Mouse (Mus musculus) liver, embryonic 11.5 days (tissue): ENCODE measurements at regions not wholly inside any gene's neighbourhood (a gene's known extent, or its start where the extent isn't known, plus 50 kb on each side); places are given as distances from the start of the nearest gene placed in this dataset.

Experiments
- ATAC-seq: fragments of 200-750 bp; cut with Nextera tagmentation; replicated peaks from 2 replicates; pipeline ENCODE4 v1.8.0; 2017; ENCODE audit warnings: moderate number of reproducible peaks, mild to moderate bottlenecking, moderate TSS enrichment, moderate library complexity; ENCODE audit not compliant: low FRiP score
- DNase-seq: peaks from one replicate; pipeline ENCODE4 v3.0.0-alpha.2; 2017; ENCODE audit warnings: low spot score
- H3K27ac ChIP-seq: fragments of 300-500 bp; sonication (generic); 2 replicates; pipeline ENCODE4 v1.5.1; 2014; ENCODE audit warnings: mild to moderate bottlenecking, low read depth, low read length, control low read depth
- H3K27me3 ChIP-seq: fragments of 300-500 bp; sonication (generic); replicated peaks from 2 replicates; pipeline ENCODE4 v1.6.1; 2014; ENCODE audit warnings: low read length, mixed read lengths; ENCODE audit not compliant: control insufficient read depth, insufficient read depth
- H3K36me3 ChIP-seq: fragments of 300-500 bp; sonication (generic); 2 replicates; pipeline ENCODE4 v1.6.1; 2014; ENCODE audit warnings: mild to moderate bottlenecking, low read length, moderate library complexity, mixed read lengths; ENCODE audit not compliant: control insufficient read depth, insufficient read depth
- H3K4me1 ChIP-seq: fragments of 300-500 bp; sonication (generic); replicated peaks from 2 replicates; pipeline ENCODE4 v1.6.1; 2014; ENCODE audit warnings: low read length, mixed read lengths; ENCODE audit not compliant: control insufficient read depth, insufficient read depth
- H3K4me2 ChIP-seq: fragments of 300-500 bp; sonication (generic); 2 replicates; pipeline ENCODE4 v1.6.1; 2014; ENCODE audit warnings: mild to moderate bottlenecking, control low read depth, moderate library complexity
- H3K4me3 ChIP-seq: fragments of 300-500 bp; sonication (generic); 2 replicates; pipeline ENCODE4 v1.5.1; 2014; ENCODE audit warnings: low read depth, low read length, control low read depth
- H3K9ac ChIP-seq: fragments of 300-500 bp; sonication (generic); 2 replicates; pipeline ENCODE4 v1.6.1; 2014; ENCODE audit warnings: low read depth, low read length, control low read depth
- H3K9me3 ChIP-seq: fragments of 300-500 bp; sonication (generic); 2 replicates; pipeline ENCODE4 v1.6.1; 2016; ENCODE audit warnings: low read length, inconsistent platforms, mixed read lengths; ENCODE audit not compliant: control insufficient read depth
- WGBS: fragments of 180-500 bp; shearing (Covaris S2); extraction: QIAGEN DNeasy Blood & Tissue Kit; methylation state at CpG from one replicate; pipeline ENCODE4 v1.1.7; 2014; 5-methylcytosine and 5-hydroxymethylcytosine counted together

DNA sequence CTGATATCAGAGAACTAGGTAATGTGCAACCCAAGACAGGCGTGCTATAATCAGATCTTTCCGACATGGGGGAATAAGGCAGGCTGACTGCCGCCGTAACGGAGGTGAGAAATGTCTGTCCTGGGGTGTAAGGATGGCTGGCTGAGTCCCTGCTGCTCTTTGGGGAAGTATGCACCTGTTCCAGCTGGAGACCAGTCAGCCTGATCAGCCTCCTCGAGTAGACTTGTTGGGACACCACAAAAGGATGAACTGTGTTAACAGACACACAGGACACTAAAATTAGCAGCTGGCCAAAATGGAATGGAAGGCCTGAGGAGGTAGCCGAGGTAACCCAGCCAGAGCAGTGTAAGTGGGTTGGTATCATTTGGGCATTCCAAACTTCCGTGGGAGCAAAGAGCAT lies 256.3 kb downstream of the Rplp1 start:
- Histone ChIP-seq H3K4me2 (no peak overlapping the region), H3K4me1 (peaks cover 6% of the 10 kb centered on the region), H3K36me3 (no peaks in the 10 kb centered on the region), H3K27ac (no peak overlapping the region), H3K4me3 (no peak overlapping the region), H3K9ac (no peak overlapping the region), H3K9me3 (no peaks in the 10 kb centered on the region), H3K27me3 (peaks cover 2% of the 10 kb centered on the region; the same call in 1 of the 2 replicates)
- ATAC-seq: no peak
- WGBS: 83% methylated on average over 8 of the region's 8 CpGs
- DNase-seq: no peak

DNA sequence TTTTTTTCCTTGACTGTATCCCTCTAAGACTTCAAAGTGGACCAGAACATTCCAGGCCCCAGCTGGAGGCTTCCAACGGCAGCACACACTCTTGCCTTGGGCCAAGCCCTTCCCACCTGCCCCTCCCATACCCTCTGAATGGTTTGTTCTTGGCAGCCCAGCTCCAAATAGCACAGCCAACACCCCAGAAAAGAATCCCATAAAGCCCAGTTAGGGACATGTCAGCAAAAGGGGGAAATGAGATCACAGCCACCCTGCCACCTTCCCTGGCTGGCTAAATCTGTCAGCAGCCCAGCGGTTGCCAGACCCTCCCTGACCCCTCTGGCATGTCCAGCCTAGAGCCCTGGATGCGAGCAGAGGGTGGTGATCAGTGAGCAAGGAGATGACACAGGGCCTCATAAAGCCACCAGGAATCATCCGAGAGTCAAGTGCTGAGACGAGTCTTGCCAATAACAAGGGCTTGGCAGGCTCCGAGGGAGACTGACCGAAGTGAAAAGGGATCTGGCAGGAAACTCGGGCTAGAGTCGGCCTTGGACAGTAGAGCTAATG lies 258.8 kb downstream of the Rplp1 start:
- no peak overlapping the region for H3K4me2 ChIP-seq
- ATAC-seq (no peak), DNase-seq (no peak)
- H3K4me1 ChIP-seq: no peaks in the 10 kb centered on the region
- WGBS: 73% methylated on average over 9 of the region's 9 CpGs
- no peak overlapping the region for H3K9ac ChIP-seq
- H3K9me3 ChIP-seq: no peaks in the 10 kb centered on the region
- H3K27me3 ChIP-seq: peaks cover 2% of the 10 kb centered on the region; the same call in 1 of the 2 replicates
- H3K36me3 ChIP-seq: no peaks in the 10 kb centered on the region
- no peak overlapping the region for H3K4me3 ChIP-seq
- H3K27ac ChIP-seq: no peak overlapping the region

DNA sequence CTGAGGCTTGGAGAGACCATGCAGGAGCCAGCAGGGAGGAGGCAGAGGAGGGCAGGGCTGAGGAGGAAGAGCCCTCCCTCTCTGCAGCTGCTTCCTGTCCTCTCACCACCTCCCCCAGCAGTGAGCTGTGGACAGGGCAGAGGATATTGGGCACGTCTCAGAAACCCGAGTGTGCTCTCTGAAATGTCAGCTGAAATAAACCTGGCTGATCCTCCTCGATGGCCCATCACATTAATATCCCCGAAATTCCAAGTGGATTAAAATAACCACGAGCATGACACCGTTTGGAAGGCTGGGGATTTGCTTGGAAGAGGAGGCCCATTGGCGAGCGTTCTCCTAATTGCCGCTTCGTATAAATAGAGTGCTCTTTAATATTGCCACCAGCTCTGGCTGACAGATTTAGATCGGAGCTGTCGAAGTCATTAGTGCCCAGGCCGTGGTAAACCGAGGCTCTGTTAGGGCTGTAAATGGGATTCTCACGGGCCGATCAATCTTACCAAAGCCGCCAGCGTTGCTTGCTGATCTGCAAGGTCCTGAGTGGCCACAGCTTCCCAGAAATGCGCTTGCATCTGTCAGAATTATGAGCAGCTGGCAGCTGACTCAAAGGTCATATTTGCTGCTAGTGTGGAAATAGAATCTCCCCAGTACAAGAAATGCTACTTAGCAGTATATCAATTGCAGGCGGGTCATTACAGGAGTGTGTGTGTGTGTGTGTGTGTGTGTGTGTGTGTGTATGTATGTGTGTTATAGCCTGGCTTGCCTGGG lies 268.5 kb downstream of the Rplp1 start:
- Histone ChIP-seq H3K36me3 (no peaks in the 10 kb centered on the region), H3K27ac (no peak overlapping the region), H3K27me3 (peaks cover 4% of the 10 kb centered on the region; the same call in 1 of the 2 replicates), H3K4me1 (no peaks in the 10 kb centered on the region), H3K4me3 (no peak overlapping the region), H3K9me3 (no peaks in the 10 kb centered on the region), H3K9ac (no peak overlapping the region), H3K4me2 (no peak overlapping the region)
- no peak for DNase-seq
- ATAC-seq: no peak
- WGBS: 62% methylated on average over 20 of the region's 20 CpGs

DNA sequence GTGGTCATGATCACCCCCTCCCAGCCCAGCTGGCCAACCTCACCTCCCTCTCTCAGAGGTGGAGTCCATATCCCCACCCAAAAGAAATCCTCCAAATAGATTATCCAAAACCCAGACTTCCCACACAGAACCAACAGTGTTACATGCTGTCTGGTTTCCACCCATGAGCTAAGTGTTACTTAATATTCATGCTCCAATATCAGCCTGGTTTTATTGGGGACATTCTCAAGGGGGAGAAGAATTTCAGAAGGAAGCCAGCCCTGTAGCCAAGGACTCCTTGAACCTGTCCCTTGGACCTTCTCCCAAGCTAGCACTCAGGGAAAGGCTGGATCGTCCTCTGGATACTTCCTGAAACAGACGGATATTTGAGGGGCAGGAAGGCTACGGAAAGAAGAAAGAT lies 268.6 kb downstream of the Tle3 start:
- Histone ChIP-seq H3K4me2 (no peak overlapping the region), H3K27me3 (peaks cover 2% of the 10 kb centered on the region; the same call in 1 of the 2 replicates), H3K9me3 (no peaks in the 10 kb centered on the region), H3K9ac (no peak overlapping the region), H3K36me3 (no peaks in the 10 kb centered on the region), H3K27ac (no peak overlapping the region), H3K4me3 (no peak overlapping the region), H3K4me1 (no peaks in the 10 kb centered on the region)
- no peak for DNase-seq
- WGBS: 82% methylated on average over 3 of the region's 3 CpGs
- ATAC-seq: no peak

DNA sequence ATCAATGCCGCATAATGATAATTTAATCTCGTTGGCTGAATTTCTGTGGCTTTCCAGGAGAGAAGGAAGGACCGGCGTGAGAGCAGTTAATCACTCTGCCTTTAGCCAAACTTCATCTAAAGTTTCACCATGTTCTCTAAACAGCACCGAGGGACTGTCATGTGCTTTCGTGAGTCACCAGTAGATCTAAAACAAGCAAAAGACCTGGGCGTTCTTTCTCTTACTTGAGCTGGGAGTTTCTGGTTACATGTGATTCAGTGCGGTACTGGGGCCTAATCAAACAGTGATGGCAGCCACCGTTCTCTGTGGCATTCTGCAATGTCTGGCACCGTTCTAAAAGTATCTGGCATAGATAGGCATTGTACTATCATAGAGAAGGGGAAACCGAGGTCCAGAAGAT lies 266.7 kb downstream of the Tle3 start:
- Histone ChIP-seq H3K4me3 (no peak overlapping the region), H3K9me3 (no peaks in the 10 kb centered on the region), H3K36me3 (no peaks in the 10 kb centered on the region), H3K4me2 (no peak overlapping the region), H3K27ac (no peak overlapping the region), H3K4me1 (no peaks in the 10 kb centered on the region), H3K9ac (no peak overlapping the region), H3K27me3 (peaks cover 2% of the 10 kb centered on the region; the same call in 1 of the 2 replicates)
- DNase-seq (no peak), ATAC-seq (no peak)
- WGBS: 87% methylated on average over 11 of the region's 11 CpGs

DNA sequence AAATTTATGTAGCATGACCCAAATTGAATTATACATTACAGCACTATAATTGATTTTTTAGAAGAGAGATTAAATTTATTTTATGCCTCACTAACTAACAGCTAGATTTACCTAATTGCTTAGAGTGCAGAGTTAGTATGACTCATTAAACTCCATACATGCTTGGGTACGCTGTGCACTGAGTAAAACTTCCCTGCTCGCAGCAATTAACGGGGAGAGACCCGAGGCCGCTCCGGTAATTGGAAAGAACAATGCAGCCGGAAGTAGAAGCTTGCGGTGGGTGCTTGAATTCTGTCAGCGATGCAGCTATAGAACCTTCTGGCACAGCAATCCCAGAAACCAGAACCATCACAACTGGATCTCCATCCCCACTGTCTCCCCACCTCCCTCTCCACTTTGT lies 261.8 kb downstream of the Tle3 start:
- Histone ChIP-seq H3K4me3 (no peak overlapping the region), H3K36me3 (no peaks in the 10 kb centered on the region)
- 79% methylated on average over 9 of the region's 9 CpGs for WGBS

DNA sequence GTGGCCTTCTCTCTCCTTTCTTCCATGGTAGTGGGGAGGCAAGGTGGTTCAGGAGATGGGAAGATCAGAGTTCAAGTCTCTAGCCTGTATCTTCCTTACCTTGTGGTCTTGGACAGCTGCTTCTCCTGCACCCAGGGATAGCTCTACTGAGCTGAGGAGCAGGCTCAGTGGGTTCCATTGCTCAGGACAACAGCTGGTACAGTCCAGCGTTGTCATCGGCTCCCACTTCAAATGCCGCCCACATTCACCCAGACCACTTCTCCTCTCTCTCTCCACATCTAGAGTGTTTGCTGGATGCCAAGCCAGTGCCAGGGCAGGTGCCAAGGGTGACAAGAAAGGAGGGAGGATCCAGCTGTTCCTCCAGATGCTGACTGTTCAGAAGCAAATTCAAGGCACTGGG lies 260.4 kb downstream of the Tle3 start:
- Histone ChIP-seq H3K9ac (no peak overlapping the region), H3K27ac (no peak overlapping the region), H3K36me3 (no peaks in the 10 kb centered on the region), H3K9me3 (no peaks in the 10 kb centered on the region), H3K4me1 (no peaks in the 10 kb centered on the region), H3K4me3 (no peak overlapping the region), H3K4me2 (no peak overlapping the region), H3K27me3 (no peaks in the 10 kb centered on the region)
- DNase-seq (no peak), ATAC-seq (no peak)
- WGBS: 91% methylated on average over 3 of the region's 3 CpGs

More for the DNA sequence above, 261.8 kb downstream of the Tle3 start:
- Histone ChIP-seq H3K9me3 (no peaks in the 10 kb centered on the region), H3K4me1 (no peaks in the 10 kb centered on the region), H3K9ac (no peak overlapping the region), H3K4me2 (no peak overlapping the region), H3K27me3 (no peaks in the 10 kb centered on the region), H3K27ac (no peak overlapping the region)
- no peak for DNase-seq
- ATAC-seq: no peak

DNA sequence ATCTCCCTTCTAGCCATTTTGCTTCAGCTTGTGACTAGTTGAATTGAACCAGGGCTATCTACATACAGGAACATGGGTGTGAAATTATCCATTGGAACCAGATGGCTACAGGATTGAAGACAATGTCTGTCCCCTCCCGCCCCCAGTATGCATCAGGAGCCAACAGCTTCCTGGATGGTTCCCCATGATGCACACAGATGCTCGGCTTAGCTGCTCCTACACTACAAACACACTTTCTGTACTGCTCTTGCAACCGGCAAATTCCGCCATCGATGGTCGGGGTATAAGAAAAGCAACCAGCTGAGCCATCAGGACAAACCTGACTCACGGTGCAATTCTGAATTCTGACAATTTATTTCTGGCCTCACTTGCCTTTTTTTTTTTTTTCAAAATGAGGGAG lies 258.9 kb downstream of the Tle3 start:
- H3K9me3 ChIP-seq: no peaks in the 10 kb centered on the region
- H3K9ac ChIP-seq: no peak overlapping the region
- no peaks in the 10 kb centered on the region for H3K4me1 ChIP-seq
- H3K27ac ChIP-seq: no peak overlapping the region
- no peak overlapping the region for H3K4me3 ChIP-seq
- DNase-seq: no peak
- no peaks in the 10 kb centered on the region for H3K36me3 ChIP-seq
- H3K27me3 ChIP-seq: no peaks in the 10 kb centered on the region
- ATAC-seq: no peak
- 83% methylated on average over 7 of the region's 7 CpGs for WGBS
- no peak overlapping the region for H3K4me2 ChIP-seq
